Mouse (Mus musculus) left cerebral cortex, adult 2 months (tissue): ENCODE results near the gene Yipf7. TPM values are rescaled to one million over a fixed set of nuclear protein-coding genes. Genes with fewer than 3 reads are reported as not detected.

Source experiments
- DNase-seq, 2 experiments: peaks; one replicate each; pipeline ENCODE4 v3.0.0; 2021 to 2022; ENCODE audit warnings: low spot score in 2 of 2, mixed read lengths in 1 of 2; ENCODE audit errors: extremely low spot score in 1 of 2
- H3K27ac ChIP-seq: fragments of 200-600 bp; 2 replicates; pipeline ENCODE4 v1.8.1; 2022
- H3K4me3 ChIP-seq: fragments of 200-600 bp; 2 replicates; pipeline ENCODE4 v1.8.1; 2022
- CTCF ChIP-seq: fragments of 200-600 bp; IDR thresholded peaks from 2 replicates; pipeline ENCODE4 v1.8.1; 2022; ENCODE audit warnings: antibody characterized with exemption, mild to moderate bottlenecking, moderate library complexity
- intact Hi-C: fragments of 180-260 bp; cut with DNase I; formaldehyde crosslinking; loops from one replicate; pipeline ENCODE4 v1.15.1; 2025
- total RNA-seq, 2 experiments: library from RNA; stranded (reverse); gene quantifications; 2 replicates each; pipeline ENCODE4 v1.2.3; 2021

Yipf7 gene
- total RNA-seq, 2 experiments from 2014 or later = not detected

DNA sequence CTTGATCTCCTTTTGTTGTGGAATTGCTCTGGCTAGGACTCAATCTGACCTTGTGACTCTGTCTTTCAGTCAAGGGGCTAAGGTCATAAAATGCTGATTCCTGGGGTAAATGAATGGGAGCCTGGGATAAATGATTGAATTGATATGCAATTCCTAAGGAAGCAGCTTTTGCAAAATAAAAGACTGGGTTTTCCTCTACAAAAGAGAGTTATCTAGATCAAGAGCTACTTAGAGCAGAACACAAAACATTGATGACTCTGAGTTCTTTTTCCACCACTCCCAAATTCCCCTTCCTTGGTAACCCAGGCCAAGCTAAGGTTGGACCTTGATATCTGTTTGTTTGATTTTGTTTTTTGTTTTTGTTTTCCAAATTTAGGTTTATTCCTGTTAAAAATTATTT, 53.4 kb downstream of the Yipf7 start:
- Histone ChIP-seq H3K27ac (no peak overlapping the region), H3K4me3 (no peak overlapping the region)
- no peak for DNase-seq
- intact Hi-C loops = no loop called here
- no peak for TF ChIP-seq CTCF

DNA sequence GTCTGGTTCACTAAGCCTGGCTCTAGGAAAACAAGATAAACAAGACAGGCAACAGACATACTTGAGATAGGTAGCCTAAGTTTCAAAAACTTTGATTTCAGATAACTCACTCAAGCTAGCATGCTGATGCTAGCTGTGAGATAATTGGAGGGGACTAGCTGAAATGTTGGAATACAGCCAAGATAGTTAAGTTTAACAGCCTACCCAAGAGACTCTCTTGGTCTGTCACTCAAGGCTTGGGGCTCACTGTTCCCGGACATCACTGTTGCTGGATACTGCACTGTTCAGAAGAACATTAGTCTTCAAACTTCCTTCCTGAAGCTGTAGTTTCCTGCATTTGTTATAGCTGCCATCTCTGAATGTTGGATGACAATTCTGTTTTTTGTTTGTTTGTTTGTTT, 74.9 kb downstream of the Yipf7 start:
- no peak for TF ChIP-seq CTCF
- DNase-seq = no peak
- Histone ChIP-seq H3K27ac (no peak overlapping the region), H3K4me3 (no peak overlapping the region)
- intact Hi-C loops = no loop called here

Other genes with a start within 250 kb of the Yipf7 start
- gene Kctd8, start 201.0 kb downstream of the Yipf7 start, total RNA-seq = 1 to 10 TPM; 8.8 to 9.1 TPM
- gene Guf1, start 14.3 kb upstream of the Yipf7 start, total RNA-seq = 10 to 100 TPM; 21.3 to 24.1 TPM
- gene Gnpda2, start 49.7 kb upstream of the Yipf7 start, total RNA-seq = 10 to 100 TPM; 18.7 to 19.5 TPM